Mouse (Mus musculus): ENCODE measurements around the gene D430041D05Rik.

GRCm38 (mm10) chr2:104099231-104099585, 311.6 kb downstream of the D430041D05Rik start:
- TF ChIP-seq CHD2 (IDR thresholded peaks at IDR 0.05; ENCODE audit: low read depth, low read length) (no peak), HCFC1 (IDR thresholded peaks at IDR 0.05; ENCODE audit: borderline replicate concordance, insufficient read depth, low read length) (no peak), ZC3H11A (IDR thresholded peaks at IDR 0.05; ENCODE audit: borderline replicate concordance, low read depth, low read length) (no peak)

All from ES-E14 (cell line).